ENCODE assay signal across 1 mouse cellular context in genomic region chr4:132515369-132516155, GRCm38 (mm10).
TF ChIP-seq lines count a peak whose summit lies in the region.

No protein-coding gene starts in this region.

TF ChIP-seq in CH12.LX, 34 proteins besides CTCF, POLR2A, EP300 and RAD21:
- TF ChIP-seq CHD2 (IDR thresholded peaks at IDR 0.05; ENCODE audit: low read length) = peak; percentile 85
- no peak for TF ChIP-seq KAT2A (IDR thresholded peaks at IDR 0.05; ENCODE audit: insufficient replicate concordance, low read length)
- TF ChIP-seq TCF12 (IDR thresholded peaks at IDR 0.05; ENCODE audit: low read depth, low read length) = peak; percentile 36; the same call in 1 of the 2 replicates
- no peak for TF ChIP-seq USF2 (conservative IDR thresholded peaks at IDR 0.05; ENCODE audit: low read depth, low read length)
- TF ChIP-seq MAFK (IDR thresholded peaks at IDR 0.05; ENCODE audit: insufficient replicate concordance, low read length) = peak; percentile 46; the same call in 1 of the 2 replicates
- peak; percentile 56 for TF ChIP-seq NELFE (IDR thresholded peaks at IDR 0.05; ENCODE audit: low read depth, low read length)
- TF ChIP-seq USF1 (IDR thresholded peaks at IDR 0.05; ENCODE audit: low read depth, low read length) = no peak
- no peak for TF ChIP-seq CHD1 (IDR thresholded peaks at IDR 0.05; ENCODE audit: low read depth, low read length)
- no peak for TF ChIP-seq JUND (conservative IDR thresholded peaks at IDR 0.05; ENCODE audit: low read depth, low read length)
- TF ChIP-seq IRF4 (IDR thresholded peaks at IDR 0.05; ENCODE audit: low read depth, low read length) = no peak
- TF ChIP-seq SIN3A (IDR thresholded peaks at IDR 0.05; ENCODE audit: low read length) = peak; percentile 49; the same call in 1 of the 2 replicates
- TF ChIP-seq ZMIZ1 (IDR thresholded peaks at IDR 0.05; ENCODE audit: low read depth, low read length) = no peak; the same call in 1 of the 2 replicates
- TF ChIP-seq ZNF384 (IDR thresholded peaks at IDR 0.05; ENCODE audit: low read depth, low read length) = no peak; the same call in 1 of the 2 replicates
- peak; percentile 97 for TF ChIP-seq TBP (conservative IDR thresholded peaks at IDR 0.05; ENCODE audit: low read depth, low read length)
- TF ChIP-seq ZKSCAN1 (IDR thresholded peaks at IDR 0.05; ENCODE audit: borderline replicate concordance, low read depth, low read length) = no peak
- TF ChIP-seq NRF1 (IDR thresholded peaks at IDR 0.05; ENCODE audit: low read depth, low read length) = 0 out of 2 replicates have a peak, but pooled peaks have one; percentile 25
- TF ChIP-seq JUN (IDR thresholded peaks at IDR 0.05; ENCODE audit: insufficient read depth, low read depth, low read length) = no peak
- no peak for TF ChIP-seq SMC3 (IDR thresholded peaks at IDR 0.05; ENCODE audit: low read depth, low read length)
- peak; percentile 52; the same call in 1 of the 2 replicates for TF ChIP-seq MXI1 (IDR thresholded peaks at IDR 0.05; ENCODE audit: low read depth, low read length)
- peak; percentile 68 for TF ChIP-seq ELF1 (IDR thresholded peaks at IDR 0.05; ENCODE audit: low read depth, low read length)
